Mouse (Mus musculus) 3T3-L1 (cell line): Measurements from ENCODE around the gene Atf5.

ENCODE experiments used
- DNase-seq: peaks from one replicate; pipeline ENCODE4 v3.0.0-alpha.2; 2015; ENCODE audit warnings: low read depth, low spot score

Atf5 gene

GRCm38 (mm10) chr7:44816470-44817021, at the start of gene Atf5:
Gene Atf5, minus strand, starts transcription at chr7:44816658.
- DNase-seq, result peak; percentile 58

- no peak for DNase-seq
Measured at GRCm38 (mm10) chr7:44864595-44865542, 48.4 kb upstream of the Atf5 start.

- no peak for DNase-seq
Measured at GRCm38 (mm10) chr7:44863982-44864494, 47.6 kb upstream of the Atf5 start.

GRCm38 (mm10) chr7:44863210-44863609, 46.8 kb upstream of the Atf5 start:
- no peak for DNase-seq

DNA sequence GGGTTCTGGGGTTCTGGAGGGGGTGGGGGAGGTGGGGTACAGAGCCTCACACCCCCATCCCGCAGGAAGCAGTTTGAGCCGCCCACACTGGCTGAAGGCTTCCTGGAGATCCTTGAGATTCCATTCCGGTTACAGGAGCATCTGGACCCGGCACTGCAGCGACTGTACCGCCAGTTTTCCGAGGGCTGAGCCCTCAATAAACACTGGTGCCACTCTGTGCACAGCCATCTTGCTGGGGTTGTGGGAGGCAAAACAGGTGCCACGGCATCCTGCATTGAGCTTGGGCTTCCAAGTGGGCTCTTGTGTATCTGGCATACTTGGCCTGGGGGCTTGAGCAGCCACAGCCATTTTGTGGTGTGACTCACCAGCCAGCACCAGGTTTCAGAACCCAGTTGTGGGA, 46.0 kb upstream of the Atf5 start:
- no peak for DNase-seq

- DNase-seq, result no peak
Measured at GRCm38 (mm10) chr7:44861429-44861816, 45.0 kb upstream of the Atf5 start.

DNA sequence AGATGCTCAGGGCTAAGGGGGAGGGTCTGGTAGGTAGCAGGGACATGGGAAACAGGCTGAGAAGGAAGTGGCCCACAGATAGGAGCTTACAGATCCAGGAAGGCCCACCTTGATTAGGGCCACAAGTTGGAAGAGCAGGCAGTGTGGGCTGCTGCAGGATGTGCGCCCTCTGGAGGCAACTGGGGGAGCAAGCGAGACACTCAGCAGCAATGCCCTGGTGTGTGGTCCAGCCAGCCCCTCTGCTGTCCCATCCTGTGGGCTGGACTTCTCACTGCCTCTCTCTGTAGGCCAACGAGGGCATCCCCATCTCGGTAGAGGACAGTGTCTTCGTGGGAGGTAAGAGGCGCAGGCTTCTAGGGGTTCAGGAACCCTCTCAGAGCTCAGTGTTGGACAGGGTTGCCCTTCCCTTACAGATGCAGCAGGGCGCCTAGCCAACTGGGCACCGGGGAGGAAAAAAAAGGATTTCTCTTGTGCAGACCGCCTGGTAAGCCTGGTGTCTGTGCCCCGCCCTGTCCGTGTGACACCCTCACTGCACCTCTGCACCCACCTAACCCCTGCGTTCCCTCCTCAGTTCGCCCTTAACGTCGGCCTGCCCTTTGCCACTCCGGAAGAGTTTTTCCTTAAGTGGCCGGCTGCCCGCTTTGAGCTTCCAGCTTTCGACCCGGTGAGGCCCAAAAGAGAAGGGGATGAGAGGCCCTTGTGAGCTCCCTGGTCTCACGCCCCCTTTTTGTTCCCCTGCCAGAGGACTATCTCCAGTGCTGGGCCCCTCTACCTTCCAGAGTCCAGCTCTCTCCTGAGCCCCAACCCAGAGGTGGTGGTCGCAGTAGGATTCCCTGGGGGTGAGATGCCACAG, 44.3 kb upstream of the Atf5 start:
- peak; percentile 71 for DNase-seq

DNA sequence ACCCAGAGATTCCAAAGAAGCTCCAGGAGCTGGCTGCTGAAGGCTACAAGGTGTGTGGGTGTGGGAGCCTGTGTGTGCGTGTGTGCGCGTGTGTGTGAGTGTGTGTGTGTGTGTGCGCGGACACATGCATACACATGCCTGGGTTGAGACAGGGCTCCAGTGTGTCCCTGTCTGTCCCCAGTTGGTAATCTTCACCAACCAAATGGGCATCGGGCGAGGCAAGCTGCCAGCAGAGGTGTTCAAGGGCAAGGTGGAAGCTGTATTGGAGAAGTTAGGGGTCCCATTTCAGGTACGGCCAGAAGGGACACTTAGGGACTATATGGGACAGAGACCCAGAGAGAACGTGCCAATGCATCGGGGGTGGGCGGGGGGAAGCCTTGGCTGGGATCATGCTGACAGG, 43.4 kb upstream of the Atf5 start:
- no peak for DNase-seq

- DNase-seq, result peak; percentile 76
Measured at GRCm38 (mm10) chr7:44857905-44858304, 41.4 kb upstream of the Atf5 start.

DNA sequence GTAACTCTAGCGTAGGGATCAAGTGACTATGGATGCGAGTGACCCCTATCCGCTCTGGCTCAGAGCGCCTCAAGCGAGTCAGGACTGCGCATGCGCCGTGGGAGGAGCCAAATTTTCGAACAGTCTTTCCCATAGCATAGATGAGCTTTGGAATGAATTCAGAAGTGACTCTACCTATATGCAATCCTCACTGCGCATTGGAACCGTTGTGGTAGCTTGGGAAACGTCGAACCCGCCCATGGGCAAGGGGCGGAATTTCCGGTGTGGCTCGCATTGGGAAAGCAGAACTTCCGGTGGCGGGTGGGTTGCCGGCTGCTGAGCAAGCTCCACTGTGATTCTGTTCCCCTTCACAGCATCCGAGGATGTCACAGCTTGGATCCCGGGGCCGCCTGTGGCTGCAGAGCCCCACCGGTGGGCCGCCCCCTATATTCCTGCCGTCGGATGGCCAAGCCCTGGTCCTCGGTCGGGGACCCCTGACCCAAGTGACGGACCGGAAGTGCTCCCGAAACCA, 40.6 kb upstream of the Atf5 start, which contains the start of gene Pnkp:
Gene Pnkp (plus strand): TSS at position 98 of the 511 bp plus-strand sequence.
- DNase-seq, result peak; percentile 95

GRCm38 (mm10) chr7:44856265-44856916, 39.9 kb upstream of the Atf5 start:
- peak; percentile 23 for DNase-seq

DNA sequence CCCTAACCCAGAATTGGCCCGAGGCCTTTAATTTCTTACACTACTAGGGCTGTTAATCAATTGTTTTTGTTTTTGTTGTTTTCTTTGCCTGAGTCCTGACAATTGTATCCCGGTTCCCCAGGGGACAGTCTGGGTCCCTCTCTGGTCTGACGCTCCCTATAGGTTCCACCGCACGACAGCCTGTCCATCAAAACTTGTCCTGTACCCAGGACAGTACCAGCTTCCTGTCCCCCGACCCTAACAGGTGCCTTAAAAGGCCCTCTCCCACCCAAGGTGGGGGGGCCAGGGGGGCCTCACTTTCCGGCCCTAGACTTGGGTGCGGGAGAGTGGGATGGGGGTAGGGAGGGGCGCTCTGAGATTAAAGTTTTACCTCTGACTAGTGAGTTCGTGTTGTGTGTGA, 38.6 kb upstream of the Atf5 start:
- no peak for DNase-seq

DNA sequence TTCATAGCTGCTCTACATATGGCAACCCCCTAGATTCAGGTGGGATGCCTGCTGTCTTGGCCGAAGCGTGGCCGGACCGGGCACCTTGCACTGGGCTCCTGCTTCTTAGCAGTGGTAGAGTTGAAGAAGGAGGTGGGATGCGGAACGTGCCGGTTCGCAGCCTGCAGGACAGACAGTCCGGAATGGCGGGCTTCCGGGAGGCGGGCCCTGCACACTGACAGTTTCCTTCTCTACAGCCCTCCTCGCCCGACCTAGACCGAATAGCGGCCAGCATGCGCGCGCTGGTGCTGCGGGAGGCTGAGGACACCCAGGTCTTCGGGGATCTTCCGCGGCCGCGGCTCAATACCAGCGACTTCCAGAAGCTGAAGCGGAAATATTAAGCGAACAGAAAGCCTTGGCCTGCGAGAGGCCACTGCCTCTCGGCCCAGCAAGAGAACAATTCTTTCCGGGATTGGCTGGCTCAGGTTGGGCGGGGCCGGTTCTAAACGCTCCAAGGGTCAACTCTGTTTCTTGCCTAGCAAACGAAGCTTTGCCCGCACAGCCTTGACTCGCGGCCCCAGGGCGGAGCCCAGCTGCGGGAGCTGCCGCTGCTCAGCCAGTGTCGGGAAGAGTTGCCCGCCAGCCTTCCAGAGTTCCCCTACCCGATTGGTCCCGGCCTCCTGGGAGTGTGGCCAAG, 38.0 kb upstream of the Atf5 start:
- DNase-seq, result peak; percentile 45

DNA sequence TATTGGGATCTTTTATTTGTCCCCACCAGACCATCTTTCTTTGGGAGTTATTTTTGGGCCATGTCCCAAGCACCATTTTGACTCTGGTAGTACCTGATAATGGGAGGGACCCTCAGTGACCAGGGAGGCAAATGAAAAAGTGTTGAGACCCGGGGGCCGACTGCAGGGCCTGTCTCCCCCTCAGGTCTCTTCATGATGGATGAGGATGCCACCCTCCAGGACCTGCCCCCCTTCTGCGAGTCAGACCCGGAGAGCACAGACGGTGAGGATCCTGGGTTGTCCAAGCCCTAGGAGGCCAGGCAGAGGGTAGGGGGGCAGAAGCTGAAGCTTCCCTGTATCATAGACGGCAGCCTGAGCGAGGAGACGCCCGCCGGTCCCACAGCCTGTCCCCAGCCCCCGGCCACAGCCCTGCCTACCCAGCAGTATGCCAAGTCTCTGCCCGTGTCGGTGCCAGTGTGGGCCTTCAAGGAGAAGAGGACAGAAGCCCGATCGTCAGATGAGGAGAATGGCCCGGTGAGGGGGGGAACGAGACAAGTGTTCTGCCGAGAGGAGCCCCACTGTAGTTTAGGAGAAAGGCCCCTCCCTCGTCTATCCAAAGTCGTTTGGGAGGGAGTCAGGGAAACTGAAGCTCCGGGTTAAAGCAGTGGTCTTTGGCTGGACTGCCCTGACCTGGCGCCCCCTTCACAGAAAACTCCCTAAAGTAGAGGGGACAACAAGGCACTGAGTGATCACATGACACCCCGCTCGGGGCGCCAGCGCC, 37.3 kb upstream of the Atf5 start:
- DNase-seq, result no peak

GRCm38 (mm10) chr7:44853065-44853464, 36.6 kb upstream of the Atf5 start:
- DNase-seq, result no peak

DNA sequence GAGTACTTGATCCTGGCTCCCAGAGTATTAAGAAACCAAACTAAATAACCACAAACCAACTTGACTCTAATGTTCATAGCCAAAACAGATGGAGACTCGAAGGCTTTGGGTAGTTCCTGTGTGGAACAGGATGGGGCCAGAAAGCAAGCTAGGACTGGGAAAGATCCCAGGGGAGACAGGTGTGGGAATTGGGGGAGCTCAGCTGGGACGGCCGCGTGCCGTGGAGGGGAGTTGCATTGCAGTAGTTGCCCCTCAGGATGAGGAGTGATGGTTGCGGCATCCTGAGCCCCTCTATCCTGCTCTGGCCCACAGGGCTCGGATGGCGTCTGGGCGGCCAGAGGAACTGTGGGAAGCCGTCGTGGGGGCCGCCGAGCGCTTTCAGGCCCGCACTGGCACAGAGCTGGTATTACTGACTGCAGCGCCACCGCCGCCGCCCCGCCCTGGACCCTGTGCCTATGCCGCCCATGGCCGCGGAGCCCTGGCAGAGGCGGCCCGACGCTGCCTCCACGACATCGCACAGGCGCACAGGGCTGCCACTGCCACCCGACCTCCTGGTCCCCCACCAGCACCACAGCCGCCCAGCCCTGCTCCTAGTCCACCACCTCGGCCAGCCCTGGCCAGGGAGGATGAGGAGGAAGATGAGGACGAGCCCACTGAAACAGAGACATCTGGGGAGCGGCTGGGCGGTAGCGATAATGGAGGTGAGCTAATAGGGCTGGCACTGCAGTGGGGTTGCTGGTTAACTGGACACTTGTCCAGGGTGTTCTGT, 36.0 kb upstream of the Atf5 start:
- no peak for DNase-seq

- DNase-seq, result no peak
Measured at GRCm38 (mm10) chr7:44851625-44852234, 35.3 kb upstream of the Atf5 start.

- DNase-seq, result peak; percentile 57
Measured at GRCm38 (mm10) chr7:44850789-44851624, 34.5 kb upstream of the Atf5 start.
